Mouse (Mus musculus) ES-Bruce4 (cell line): ENCODE data around the gene Klhl29. TPM values are rescaled to one million over a fixed set of nuclear protein-coding genes. Genes with fewer than 3 reads are reported as not detected.

Experiments
- H3K27ac ChIP-seq: 2 replicates; pipeline ENCODE4 v1.5.1; 2012; ENCODE audit warnings: low read length, inconsistent platforms; ENCODE audit not compliant: insufficient read depth
- H3K27me3 ChIP-seq: 2 replicates; pipeline ENCODE4 v1.6.1; 2012; ENCODE audit warnings: mild to moderate bottlenecking, low read length, inconsistent platforms; ENCODE audit not compliant: control insufficient read depth, poor library complexity, insufficient read depth, severe bottlenecking
- H3K36me3 ChIP-seq: 2 replicates; pipeline ENCODE4 v1.6.1; 2012; ENCODE audit warnings: inconsistent platforms, mild to moderate bottlenecking, low read length, moderate library complexity; ENCODE audit not compliant: control insufficient read depth, poor library complexity, insufficient read depth, severe bottlenecking
- H3K4me1 ChIP-seq: one replicate; pipeline ENCODE4 v1.8.1; 2011; ENCODE audit warnings: low read length; ENCODE audit not compliant: control insufficient read depth, insufficient read depth
- H3K4me3 ChIP-seq: 2 replicates; pipeline ENCODE4 v1.5.1; 2011; ENCODE audit warnings: low read depth, mild to moderate bottlenecking, low read length
- H3K9ac ChIP-seq: 2 replicates; pipeline ENCODE4 v1.6.1; 2012; ENCODE audit warnings: low read depth, mild to moderate bottlenecking, inconsistent platforms; ENCODE audit not compliant: poor library complexity, severe bottlenecking
- H3K9me3 ChIP-seq: replicated peaks from 2 replicates; pipeline ENCODE4 v1.6.1; 2012; ENCODE audit warnings: mild to moderate bottlenecking, low read length, inconsistent platforms; ENCODE audit not compliant: control insufficient read depth, poor library complexity, insufficient read depth, severe bottlenecking
- CTCF ChIP-seq: IDR thresholded peaks from one replicate; pipeline ENCODE4 v1.8.1; 2011; ENCODE audit warnings: low read depth, low read length
- EP300 ChIP-seq: IDR thresholded peaks from 2 replicates; pipeline ENCODE4 v1.6.1; 2011; ENCODE audit warnings: low read depth, low read length; ENCODE audit not compliant: insufficient read depth
- POLR2A ChIP-seq: IDR thresholded peaks from one replicate; pipeline ENCODE4 v1.8.1; 2011; ENCODE audit warnings: low read length; ENCODE audit not compliant: insufficient read depth
- polyA plus RNA-seq: library from polyadenylated mRNA; stranded (reverse); fragments of >200 nt; gene quantifications from 2 replicates; pipeline ENCODE4 v1.2.4, GENCODE M21; 2011; ENCODE audit warnings: low read depth; ENCODE audit not compliant: missing spikeins, insufficient read depth, insufficient read length

Gene Klhl29
- polyA plus RNA-seq, 1 experiment, result 0.49 TPM

GRCm38 (mm10) chr12:5204071-5204840 lies 171.2 kb downstream of the Klhl29 start:
- H3K4me3 ChIP-seq, result no peak overlapping the region
- no peak overlapping the region for H3K9ac ChIP-seq
- no peaks in the 10 kb centered on the region for H3K4me1 ChIP-seq
- H3K27me3 ChIP-seq, result no peaks in the 10 kb centered on the region
- TF ChIP-seq EP300, result no peak
- TF ChIP-seq CTCF, result no peak
- TF ChIP-seq POLR2A, result no peak
- no peak overlapping the region for H3K27ac ChIP-seq
- H3K9me3 ChIP-seq, result no peaks in the 10 kb centered on the region
- H3K36me3 ChIP-seq, result no peaks in the 10 kb centered on the region

- Histone ChIP-seq H3K4me3 (no peak overlapping the region), H3K9me3 (no peaks in the 10 kb centered on the region), H3K27me3 (no peaks in the 10 kb centered on the region), H3K27ac (no peak overlapping the region), H3K9ac (no peak overlapping the region), H3K36me3 (no peaks in the 10 kb centered on the region), H3K4me1 (no peaks in the 10 kb centered on the region)
- no peak for TF ChIP-seq EP300
- TF ChIP-seq POLR2A, result no peak
- no peak for TF ChIP-seq CTCF
These were observed 172.1 kb downstream of the Klhl29 start for GRCm38 (mm10) chr12:5203385-5203784.

- no peaks in the 10 kb centered on the region for H3K27me3 ChIP-seq
- no peak for TF ChIP-seq POLR2A
- TF ChIP-seq CTCF, result no peak
- TF ChIP-seq EP300, result no peak
- H3K36me3 ChIP-seq, result no peaks in the 10 kb centered on the region
- no peak overlapping the region for H3K27ac ChIP-seq
- H3K9me3 ChIP-seq, result no peaks in the 10 kb centered on the region
- H3K9ac ChIP-seq, result no peak overlapping the region
- no peak overlapping the region for H3K4me3 ChIP-seq
- no peaks in the 10 kb centered on the region for H3K4me1 ChIP-seq
These were observed 177.2 kb downstream of the Klhl29 start for GRCm38 (mm10) chr12:5198254-5198653.

GRCm38 (mm10) chr12:5194176-5194575 lies 181.3 kb downstream of the Klhl29 start:
- no peaks in the 10 kb centered on the region for H3K9me3 ChIP-seq
- H3K27ac ChIP-seq, result no peak overlapping the region
- no peak overlapping the region for H3K4me3 ChIP-seq
- no peak overlapping the region for H3K9ac ChIP-seq
- H3K4me1 ChIP-seq, result peaks cover 4% of the 10 kb centered on the region
- no peaks in the 10 kb centered on the region for H3K36me3 ChIP-seq
- no peaks in the 10 kb centered on the region for H3K27me3 ChIP-seq
- TF ChIP-seq POLR2A (no peak), CTCF (no peak), EP300 (no peak)

GRCm38 (mm10) chr12:5192380-5192718 lies 183.1 kb downstream of the Klhl29 start:
- Histone ChIP-seq H3K27ac (no peak overlapping the region), H3K4me1 (peaks cover 4% of the 10 kb centered on the region), H3K27me3 (no peaks in the 10 kb centered on the region), H3K36me3 (no peaks in the 10 kb centered on the region), H3K4me3 (no peak overlapping the region), H3K9me3 (no peaks in the 10 kb centered on the region), H3K9ac (no peak overlapping the region)
- TF ChIP-seq EP300 (no peak), POLR2A (no peak), CTCF (no peak)

GRCm38 (mm10) chr12:5191628-5192379 lies 183.7 kb downstream of the Klhl29 start:
- H3K36me3 ChIP-seq, result no peaks in the 10 kb centered on the region
- H3K4me1 ChIP-seq, result peaks cover 4% of the 10 kb centered on the region
- TF ChIP-seq POLR2A, result no peak
- no peak for TF ChIP-seq EP300
- no peak for TF ChIP-seq CTCF
- H3K9ac ChIP-seq, result no peak overlapping the region
- H3K4me3 ChIP-seq, result no peak overlapping the region
- no peak overlapping the region for H3K27ac ChIP-seq
- H3K27me3 ChIP-seq, result no peaks in the 10 kb centered on the region
- no peaks in the 10 kb centered on the region for H3K9me3 ChIP-seq
